Mouse (Mus musculus) layer of hippocampus, adult 11-12 months (tissue): ENCODE data around the gene Krtap24-1.

ENCODE experiments used
- DNase-seq: peaks from one replicate; pipeline ENCODE4 v3.0.0; 2022; ENCODE audit warnings: low spot score

Krtap24-1 gene

GRCm38 (mm10) chr16:88563045-88563913, 48.8 kb downstream of the Krtap24-1 start, which contains the start of gene Cldn8:
TSS of gene Cldn8 (minus strand) at chr16:88563183.
- DNase-seq, result no peak

DNA sequence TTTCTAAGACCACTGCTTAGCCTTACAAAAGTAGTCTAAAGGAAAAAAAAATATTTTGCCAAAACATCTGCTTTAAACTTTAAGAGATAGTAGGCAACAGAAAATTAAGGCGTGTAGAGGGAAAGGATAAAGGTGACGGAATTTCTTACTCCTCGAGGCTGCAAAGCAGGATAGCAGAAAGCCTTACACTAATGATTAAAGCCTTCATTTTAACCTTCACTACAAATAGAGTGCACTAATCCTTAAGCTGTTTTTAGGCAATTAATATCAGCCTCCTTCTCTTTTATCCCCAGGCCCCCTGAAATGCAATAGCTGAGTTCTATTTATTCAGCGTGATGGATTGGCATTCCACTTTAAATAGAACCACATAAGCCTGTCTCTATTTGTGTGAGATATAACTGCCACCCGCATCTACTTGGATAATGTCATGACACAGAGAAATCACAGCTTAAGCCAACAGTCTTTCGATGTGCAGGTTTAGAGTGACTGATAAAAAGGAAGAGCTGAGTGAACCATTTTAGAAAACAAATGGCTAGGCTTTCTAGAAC, 50.4 kb downstream of the Krtap24-1 start:
- DNase-seq, result no peak
